ENCODE assay signal across 24 mouse cellular contexts in genomic region chr8:94418017-94418416, GRCm38 (mm10). TPM values are rescaled to one million over a fixed set of nuclear protein-coding genes. Genes with fewer than 3 reads are reported as not detected.
DNase-seq lines count a peak whose midpoint lies in the region; ATAC-seq and TF ChIP-seq lines count a peak whose summit lies in the region.
"Had no signal": no experiment of that assay in that cellular context is flagged by ENCODE, and none has a peak within 500 bp of the region (broad histone marks: within the 10 kb centered on the region; RNA-seq: fewer than 3 reads in every experiment).

No protein-coding gene starts in this region.

- TF ChIP-seq CTCF in MEL (IDR thresholded peaks at IDR 0.05 in 2 of 3, conservative IDR thresholded peaks at IDR 0.05 in 1 of 3; ENCODE audit: control insufficient read depth in 1 of 3, insufficient read depth in 1 of 3, low read depth in 2 of 3, low read length in 3 of 3, poor library complexity in 1 of 3, severe bottlenecking in 1 of 3), result no peak

- peak; percentile 93 for ATAC-seq in common myeloid progenitor, adult 5-6 weeks (replicated peaks; ENCODE audit: low read depth, poor library complexity, severe bottlenecking)
- peak; percentile 72 for ATAC-seq in monocyte, adult 5-6 weeks (replicated peaks; ENCODE audit: insufficient number of reproducible peaks, low FRiP score, low TSS enrichment, poor library complexity, severe bottlenecking)
- no peak for ATAC-seq in midbrain, embryonic 15.5 days (replicated peaks)
- ATAC-seq in frontal cortex, adult (ENCODE audit: low TSS enrichment), result no peak
- ATAC-seq: hindbrain, embryonic 16.5 days; intestine, embryonic 15.5 days; liver, postnatal 0 days; lung, postnatal 0 days; midbrain, embryonic 16.5 days had no signal

- H3K27ac ChIP-seq in MEL (ENCODE audit: control insufficient read depth, low read depth, low read length), result no peak overlapping the region
- no peak overlapping the region for H3K27ac ChIP-seq in midbrain, embryonic 15.5 days
- H3K27ac ChIP-seq: intestine, embryonic 15.5 days; layer of hippocampus, adult 2 months; limb, embryonic 12.5 days had no signal

- no peaks in the 10 kb centered on the region for H3K27me3 ChIP-seq in MEL (ENCODE audit: control insufficient read depth in 1 of 2, insufficient read depth in 2 of 2, low read length in 2 of 2)
- no peaks in the 10 kb centered on the region for H3K27me3 ChIP-seq in midbrain, embryonic 15.5 days (replicated peaks)
- H3K27me3 ChIP-seq: intestine, embryonic 15.5 days; limb, embryonic 12.5 days had no signal

- peaks cover 0 to 4% of the 10 kb centered on the region in 2 experiments; a peak in 2 of 4 replicates for H3K36me3 ChIP-seq in MEL (ENCODE audit: control insufficient read depth in 1 of 2, insufficient read depth in 2 of 2, low read length in 2 of 2)
- H3K36me3 ChIP-seq in midbrain, embryonic 15.5 days (replicated peaks), result no peaks in the 10 kb centered on the region
- H3K36me3 ChIP-seq: intestine, embryonic 15.5 days; limb, embryonic 12.5 days had no signal

- TF ChIP-seq POLR2A in MEL (IDR thresholded peaks at IDR 0.05; ENCODE audit: control insufficient read depth in 1 of 2, insufficient read depth in 1 of 2, low read depth in 1 of 2, low read length in 2 of 2, poor library complexity in 1 of 2), result no peak

- no peak overlapping the region for H3K4me2 ChIP-seq in midbrain, embryonic 15.5 days
- H3K4me2 ChIP-seq: intestine, embryonic 15.5 days; limb, embryonic 12.5 days; liver, embryonic 11.5 days had no signal

- TF ChIP-seq RAD21 in MEL (IDR thresholded peaks at IDR 0.05; ENCODE audit: low read depth, low read length), result no peak

- peaks cover 0 to 6% of the 10 kb centered on the region in 2 experiments; a peak in 2 of 4 replicates for H3K4me1 ChIP-seq in MEL (ENCODE audit: control insufficient read depth in 1 of 2, insufficient read depth in 2 of 2, low read length in 2 of 2)
- H3K4me1 ChIP-seq in midbrain, embryonic 15.5 days, result no peaks in the 10 kb centered on the region
- H3K4me1 ChIP-seq: intestine, embryonic 15.5 days; limb, embryonic 12.5 days had no signal

- no peaks in the 10 kb centered on the region for H3K79me2 ChIP-seq in MEL (ENCODE audit: control insufficient read depth, insufficient read depth, low read length, poor library complexity)

- TF ChIP-seq EP300 in MEL (IDR thresholded peaks at IDR 0.05; ENCODE audit: low read depth in 1 of 2, low read length in 2 of 2), result peak in 1 of 2 experiments; percentile 10; a peak in 1 of 4 replicates

- peak overlapping the region in 1 of 2 experiments; percentile 1; a peak in 1 of 4 replicates for H3K4me3 ChIP-seq in MEL (ENCODE audit: control insufficient read depth in 1 of 2, insufficient read depth in 1 of 2, low read depth in 2 of 2, low read length in 2 of 2)
- no peak overlapping the region for H3K4me3 ChIP-seq in midbrain, embryonic 15.5 days
- H3K4me3 ChIP-seq: intestine, embryonic 15.5 days; layer of hippocampus, adult 2 months; limb, embryonic 12.5 days; megakaryocyte, embryonic 14.5 days had no signal

- WGBS in midbrain, embryonic 15.5 days, result 85% methylated on average over 9 of the region's 9 CpGs

- H3K9ac ChIP-seq in MEL (ENCODE audit: control insufficient read depth, low read depth, low read length, poor library complexity, severe bottlenecking), result no peak overlapping the region
- H3K9ac ChIP-seq in midbrain, embryonic 15.5 days, result no peak overlapping the region
- H3K9ac ChIP-seq: intestine, embryonic 15.5 days; limb, embryonic 12.5 days; liver, postnatal 0 days had no signal

- H3K9me3 ChIP-seq in MEL (replicated peaks; ENCODE audit: insufficient read depth, low read length), result no peaks in the 10 kb centered on the region
- no peaks in the 10 kb centered on the region for H3K9me3 ChIP-seq in midbrain, embryonic 15.5 days
- H3K9me3 ChIP-seq: intestine, embryonic 15.5 days; limb, embryonic 12.5 days had no signal

- peak; percentile 77 for DNase-seq in 416B (ENCODE audit: low read depth)
- peak; percentile 87 for DNase-seq in MEL (ENCODE audit: low read depth, low spot score)
- no peak for DNase-seq in lung, postnatal 4 days
- no peak for DNase-seq in adrenal gland, postnatal 10 days
- DNase-seq: adrenal gland, postnatal 25 days; cerebellum, adult 9-11 months; gastrocnemius, postnatal 36 days; kidney, adult 9 months; kidney, postnatal 25 days; liver, postnatal 0 days; right cerebral cortex, postnatal 14 days; thymus, postnatal 36 days had no signal

TF ChIP-seq in MEL, 35 proteins besides CTCF, POLR2A, EP300 and RAD21:
- no peak for TF ChIP-seq POLR2AphosphoS5 (IDR thresholded peaks at IDR 0.05; ENCODE audit: borderline replicate concordance, low read depth, low read length)
- TF ChIP-seq ETS1 (IDR thresholded peaks at IDR 0.05; ENCODE audit: low read depth, low read length), result no peak
- TF ChIP-seq ZNF384 (IDR thresholded peaks at IDR 0.05; ENCODE audit: low read depth, low read length), result no peak
- no peak for TF ChIP-seq ZC3H11A (IDR thresholded peaks at IDR 0.05; ENCODE audit: low read depth, low read length)
- no peak for TF ChIP-seq MAZ (IDR thresholded peaks at IDR 0.05; ENCODE audit: low read depth, low read length)
- no peak for TF ChIP-seq NELFE (IDR thresholded peaks at IDR 0.05; ENCODE audit: low read depth, low read length)
- 0 out of 2 replicates have a peak, but pooled peaks have one; percentile 4 for TF ChIP-seq GATA1 (IDR thresholded peaks at IDR 0.05; ENCODE audit: low read depth, low read length)
- TF ChIP-seq ELF1 (IDR thresholded peaks at IDR 0.05; ENCODE audit: low read depth, low read length), result 0 out of 2 replicates have a peak, but pooled peaks have one; percentile 45
- TF ChIP-seq POLR2AphosphoS2 (IDR thresholded peaks at IDR 0.05; ENCODE audit: low read length), result no peak
- TF ChIP-seq TAL1 (IDR thresholded peaks at IDR 0.05; ENCODE audit: low read length), result no peak
- no peak for TF ChIP-seq USF1 (IDR thresholded peaks at IDR 0.05; ENCODE audit: low read depth, low read length)
- no peak for TF ChIP-seq JUND (IDR thresholded peaks at IDR 0.05; ENCODE audit: low read depth, low read length)
- TF ChIP-seq ZMIZ1 (IDR thresholded peaks at IDR 0.05; ENCODE audit: low read depth, low read length), result no peak
- TF ChIP-seq MEF2A (IDR thresholded peaks at IDR 0.05; ENCODE audit: extremely low read depth, insufficient replicate concordance, low read depth, low read length, poor library complexity, severe bottlenecking), result no peak
- TF ChIP-seq E2F4 (IDR thresholded peaks at IDR 0.05; ENCODE audit: borderline replicate concordance, low read depth, low read length), result no peak
- TF ChIP-seq TBP (IDR thresholded peaks at IDR 0.05; ENCODE audit: low read depth, low read length), result no peak
- 0 out of 2 replicates have a peak, but pooled peaks have one; percentile 48 for TF ChIP-seq SIN3A (IDR thresholded peaks at IDR 0.05; ENCODE audit: low read length)
- TF ChIP-seq MXI1 (IDR thresholded peaks at IDR 0.05; ENCODE audit: low read depth, low read length), result no peak
- TF ChIP-seq NRF1 (IDR thresholded peaks at IDR 0.05; ENCODE audit: insufficient read depth, low read depth, low read length, poor library complexity, severe bottlenecking), result no peak
- TF ChIP-seq USF2 (IDR thresholded peaks at IDR 0.05; ENCODE audit: borderline replicate concordance in 1 of 2, insufficient read depth in 1 of 2, low read depth in 1 of 2, low read length in 2 of 2), result no peak
- TF ChIP-seq SMC3 (IDR thresholded peaks at IDR 0.05; ENCODE audit: low read depth, low read length), result no peak
- TF ChIP-seq MAX (IDR thresholded peaks at IDR 0.05; ENCODE audit: low read length), result no peak
- TF ChIP-seq ZKSCAN1 (IDR thresholded peaks at IDR 0.05; ENCODE audit: low read depth, low read length), result no peak

RNA-seq across cellular contexts. Expression of gene Nlrc5, which starts 16.1 kb away (rescaled TPM):
- total RNA-seq in MEL (2012; rRNA removed), result 0.03 TPM in 1 of 2 replicates, not detected in the other
- under 1 TPM in 1 of 2 experiments, not detected in 1; 0.03 TPM for polyA plus RNA-seq in MEL (2012; ENCODE audit: insufficient read depth in 1 of 2, insufficient read length in 2 of 2, low read depth in 1 of 2, low replicate concordance in 2 of 2, missing spikeins in 1 of 2)
- total RNA-seq in common myeloid progenitor, adult 5-6 weeks (2017), result 42.9 and 52.2 TPM in 2 replicates
- total RNA-seq in monocyte, adult 5-6 weeks (2017), result 77.4 to 130 TPM (median 92.6 TPM) in 3 replicates
- 1 to 10 TPM; 2.8 TPM for total RNA-seq in adrenal gland, postnatal 10 days (2021)
- 0.45 and 0.52 TPM in 2 replicates for polyA plus RNA-seq in midbrain, embryonic 15.5 days (2015; fragmentation: Nextera tagmentation; extraction: Ambion mirVana)
- polyA plus RNA-seq: liver, embryonic 11.5 days had no signal

RNA-seq across cellular contexts. Expression of gene Herpud1, which starts 31.8 kb away (rescaled TPM):
- total RNA-seq in MEL (2012; rRNA removed), result 66.9 and 90.6 TPM in 2 replicates
- 10 to 100 TPM in 1 of 2 experiments, not detected in 1; 66.1 TPM for polyA plus RNA-seq in MEL (2012; ENCODE audit: insufficient read depth in 1 of 2, insufficient read length in 2 of 2, low read depth in 1 of 2, low replicate concordance in 2 of 2, missing spikeins in 1 of 2)
- total RNA-seq in common myeloid progenitor, adult 5-6 weeks (2017), result 71.4 and 79.8 TPM in 2 replicates
- total RNA-seq in monocyte, adult 5-6 weeks (2017), result 155 to 165 TPM (median 163 TPM) in 3 replicates
- 100 to 1,000 TPM in 1 of 2 experiments, 10 to 100 TPM in 1; 93.9 to 145 TPM for total RNA-seq in adrenal gland, postnatal 10 days (2021)
- 69.3 and 76.4 TPM in 2 replicates for polyA plus RNA-seq in midbrain, embryonic 15.5 days (2015; fragmentation: Nextera tagmentation; extraction: Ambion mirVana)

Comparison
In these comparisons a context has a peak if more than half of its experiments do, and no peak if none do; other contexts are left out.
1. DNase-seq: peak in 416B (single experiment) and MEL (single experiment); none in lung, postnatal 4 days (0 of 2) and adrenal gland, postnatal 10 days (single experiment).
2. ATAC-seq: peak in common myeloid progenitor, adult 5-6 weeks (single experiment) and monocyte, adult 5-6 weeks (single experiment); none in midbrain, embryonic 15.5 days (single experiment) and frontal cortex, adult (single experiment).
3. RNA of gene Nlrc5, which starts 16.1 kb away (total RNA-seq): 77.4 to 130 TPM in monocyte, adult 5-6 weeks and 42.9 to 52.2 TPM in common myeloid progenitor, adult 5-6 weeks; 2.8 TPM in adrenal gland, postnatal 10 days and 0.03 TPM in MEL; every median in the first group is over 10 times any median in the second.